Mouse (Mus musculus) Patski (cell line): ENCODE results near the gene Cldn34a. TPM values are rescaled to one million over a fixed set of nuclear protein-coding genes. Genes with fewer than 3 reads are reported as not detected.
"Not testable (repeated sequence)": the region's sequence is repeated elsewhere in the genome, so short reads cannot be mapped to it uniquely, and the experiment has no call there.

Experiments
- ATAC-seq: fragments of 100-300 bp; one replicate; pipeline ENCODE4 v1.8.0; 2021
- CTCF ChIA-PET: fragments of 350-600 bp; sonication (Branson Sonifier 250); formaldehyde crosslinking; loops from one replicate; lab custom pipeline; 2022; ENCODE audit warnings: inconsistent platforms; lab: Charles Lee
- POLR2A ChIA-PET: fragments of 350-600 bp; sonication (Branson Sonifier 250); formaldehyde crosslinking; loops from one replicate; lab custom pipeline; 2022; ENCODE audit warnings: antibody characterized with exemption, inconsistent platforms; lab: Charles Lee
- DNase-seq: peaks from one replicate; pipeline ENCODE4 v3.0.0-alpha.2; 2011; ENCODE audit warnings: low read depth, low spot score
- H3K27me3 ChIP-seq: fragments of 371-371 bp; one replicate; pipeline ENCODE4 v1.5.1; 2021
- CTCF ChIP-seq: fragments of 100-300 bp; IDR thresholded peaks from one replicate; pipeline ENCODE4 v1.5.1; 2021
- in situ Hi-C: fragments of 300-500 bp; cut with MboI; formaldehyde crosslinking; loops from 3 replicates; pipeline ENCODE4 v1.11.1; 2018; ENCODE audit warnings: low pct_unique_long_range_greater_than_20kb, mixed read lengths
- polyA plus RNA-seq: library from polyadenylated mRNA; unstranded; gene quantifications from one replicate; pipeline ENCODE4 v1.2.3, GENCODE M21; 2021

Gene Cldn34a
- not detected for polyA plus RNA-seq

GRCm38 (mm10) chrX:152563034-152563433, at the start of gene Cldn34a:
TSS of gene Cldn34a (plus strand) at chrX:152563334.
- TF ChIP-seq CTCF, result no peak
- in situ Hi-C loops, result no loop called here
- POLR2A ChIA-PET, result no interaction called here
- DNase-seq (no peak), ATAC-seq (no peak)
- peaks cover 32% of the 10 kb centered on the region for H3K27me3 ChIP-seq
- CTCF ChIA-PET, result no interaction called here

DNA sequence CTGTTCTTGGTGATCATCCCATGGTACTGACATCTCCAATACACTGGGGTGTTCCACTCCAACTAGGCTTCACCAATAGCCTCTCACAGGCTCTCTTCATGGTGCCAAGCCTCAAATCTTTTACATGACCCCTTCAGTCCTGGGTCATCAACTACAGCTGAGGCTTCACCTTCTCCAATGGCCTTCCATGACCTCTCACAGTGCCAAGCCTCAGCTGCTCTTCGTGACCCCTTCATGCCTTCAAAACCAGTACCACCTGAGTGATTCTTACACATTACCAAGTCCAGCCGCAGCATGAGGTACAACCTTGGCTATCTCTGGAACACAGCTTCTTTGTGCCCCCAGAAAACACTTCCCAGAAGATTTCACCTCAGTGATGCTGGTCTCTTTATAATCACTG, 44.5 kb upstream of the Cldn34a start:
- H3K27me3 ChIP-seq, result peaks cover 26% of the 10 kb centered on the region
- DNase-seq, POLR2A ChIA-PET, ATAC-seq, in situ Hi-C loops, CTCF ChIA-PET: not testable (repeated sequence)

GRCm38 (mm10) chrX:152545736-152546135, 17.4 kb upstream of the Cldn34a start:
- TF ChIP-seq CTCF, result no peak
- DNase-seq (no peak), ATAC-seq (no peak)
- peaks cover 43% of the 10 kb centered on the region for H3K27me3 ChIP-seq
- CTCF ChIA-PET, result no interaction called here
- POLR2A ChIA-PET, result no interaction called here
- in situ Hi-C loops, result no loop called here

- ATAC-seq, result no peak
- ChIA-PET CTCF (no interaction called here), POLR2A (no interaction called here)
- no peak for DNase-seq
- no peak for TF ChIP-seq CTCF
- H3K27me3 ChIP-seq, result peaks cover 32% of the 10 kb centered on the region
- in situ Hi-C loops, result no loop called here
Measured at GRCm38 (mm10) chrX:152548180-152548579, 15.0 kb upstream of the Cldn34a start.

DNA sequence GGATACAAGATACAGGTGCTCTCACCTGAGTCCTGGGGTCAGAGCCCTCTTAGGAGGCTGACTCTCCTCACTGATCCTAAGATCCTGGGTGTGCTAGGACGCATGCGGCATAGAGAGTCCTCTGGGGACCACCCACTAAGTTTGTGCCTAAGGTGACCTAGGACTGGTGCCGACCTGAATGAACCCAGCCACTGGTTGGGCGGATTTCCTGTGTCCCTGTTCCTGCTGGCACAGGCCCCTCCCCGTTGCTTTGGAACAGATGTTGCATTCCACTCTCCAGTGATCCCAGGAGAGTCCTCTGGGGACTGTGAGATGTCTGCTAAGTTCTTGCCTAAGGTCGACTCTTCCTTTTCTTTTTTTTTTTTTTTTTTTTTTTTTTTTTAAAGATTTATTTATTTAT, 5.7 kb upstream of the Cldn34a start:
- TF ChIP-seq CTCF, result no peak
- ChIA-PET CTCF (no interaction called here), POLR2A (no interaction called here)
- ATAC-seq (no peak), DNase-seq (no peak)
- in situ Hi-C loops, result no loop called here
- H3K27me3 ChIP-seq, result peaks cover 14% of the 10 kb centered on the region

Other genes starting within 250 kb of the Cldn34a start
- gene Kantr, start 235.8 kb upstream of the Cldn34a start, polyA plus RNA-seq, result 11.1 TPM
- gene Tspyl2, start 220.9 kb upstream of the Cldn34a start, polyA plus RNA-seq, result 36.2 TPM
- gene Gpr173, start 194.6 kb upstream of the Cldn34a start, polyA plus RNA-seq, result 0.41 TPM
- 18.7 TPM for gene Shroom2, start 206.1 kb downstream of the Cldn34a start, polyA plus RNA-seq
- not detected for gene Gpr143, start 218.6 kb downstream of the Cldn34a start, polyA plus RNA-seq